Mouse (Mus musculus) gastrocnemius, postnatal 14 days (tissue): ENCODE data around the gene Ldb3. TPM values are rescaled to one million over a fixed set of nuclear protein-coding genes. Genes with fewer than 3 reads are reported as not detected.
A peak's percentile ranks its signal among the peaks of the same experiment; 100 is the strongest.

Source experiments
- DNase-seq: peaks from one replicate; pipeline ENCODE4 v3.0.0; 2021; ENCODE audit warnings: mixed read lengths
- intact Hi-C: fragments of 180-260 bp; cut with DNase I; formaldehyde crosslinking; loops from one replicate; pipeline ENCODE4 v1.15.1; 2025; ENCODE audit warnings: low total_unique reads
- total RNA-seq, 2 experiments: library from RNA; stranded (reverse); gene quantifications; 2 replicates each; pipeline ENCODE4 v1.2.3; 2021

Gene Ldb3
- total RNA-seq, 2 experiments from 2014 or later, result 1,741 to 1,856 TPM

DNA sequence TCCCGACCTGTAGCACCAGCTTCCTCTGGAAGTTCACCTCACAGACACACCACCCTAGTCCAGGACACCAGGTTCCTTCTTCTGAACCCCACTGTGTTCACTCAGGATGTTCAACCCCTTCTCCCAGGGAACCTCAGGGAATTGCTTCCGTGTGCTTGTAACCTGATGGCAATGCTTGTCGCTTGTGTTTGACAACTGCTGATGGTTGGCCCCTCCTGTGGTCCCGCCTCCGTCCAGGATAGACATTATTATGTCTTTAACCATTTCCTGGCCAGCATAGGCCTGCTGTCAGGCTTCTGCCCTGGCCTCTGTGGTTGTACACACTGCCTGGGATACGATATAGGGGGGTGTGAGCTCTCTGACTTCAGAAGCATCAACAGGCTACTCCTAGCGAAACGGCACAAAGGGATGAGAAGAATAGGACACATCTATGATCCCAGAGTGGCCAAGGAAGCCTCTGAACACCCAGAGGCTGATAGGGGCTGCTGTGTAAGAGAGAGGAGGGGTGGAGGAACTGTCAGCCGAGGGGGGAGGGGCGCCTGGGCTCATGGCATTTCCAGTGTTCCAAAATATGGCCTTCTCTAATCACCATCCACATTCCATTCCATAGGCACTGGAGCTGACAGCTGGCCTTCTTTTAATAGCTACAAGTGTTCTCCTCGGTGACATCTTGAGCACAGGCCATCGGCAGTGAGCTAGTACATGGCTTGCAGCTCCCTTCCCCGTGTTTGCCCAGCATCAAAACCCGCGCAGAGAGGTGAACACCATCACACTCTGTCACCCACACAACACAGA, 3.5 kb upstream of the Ldb3 start:
- intact Hi-C loops, result no loop called here
- DNase-seq, result peak; percentile 20

DNA sequence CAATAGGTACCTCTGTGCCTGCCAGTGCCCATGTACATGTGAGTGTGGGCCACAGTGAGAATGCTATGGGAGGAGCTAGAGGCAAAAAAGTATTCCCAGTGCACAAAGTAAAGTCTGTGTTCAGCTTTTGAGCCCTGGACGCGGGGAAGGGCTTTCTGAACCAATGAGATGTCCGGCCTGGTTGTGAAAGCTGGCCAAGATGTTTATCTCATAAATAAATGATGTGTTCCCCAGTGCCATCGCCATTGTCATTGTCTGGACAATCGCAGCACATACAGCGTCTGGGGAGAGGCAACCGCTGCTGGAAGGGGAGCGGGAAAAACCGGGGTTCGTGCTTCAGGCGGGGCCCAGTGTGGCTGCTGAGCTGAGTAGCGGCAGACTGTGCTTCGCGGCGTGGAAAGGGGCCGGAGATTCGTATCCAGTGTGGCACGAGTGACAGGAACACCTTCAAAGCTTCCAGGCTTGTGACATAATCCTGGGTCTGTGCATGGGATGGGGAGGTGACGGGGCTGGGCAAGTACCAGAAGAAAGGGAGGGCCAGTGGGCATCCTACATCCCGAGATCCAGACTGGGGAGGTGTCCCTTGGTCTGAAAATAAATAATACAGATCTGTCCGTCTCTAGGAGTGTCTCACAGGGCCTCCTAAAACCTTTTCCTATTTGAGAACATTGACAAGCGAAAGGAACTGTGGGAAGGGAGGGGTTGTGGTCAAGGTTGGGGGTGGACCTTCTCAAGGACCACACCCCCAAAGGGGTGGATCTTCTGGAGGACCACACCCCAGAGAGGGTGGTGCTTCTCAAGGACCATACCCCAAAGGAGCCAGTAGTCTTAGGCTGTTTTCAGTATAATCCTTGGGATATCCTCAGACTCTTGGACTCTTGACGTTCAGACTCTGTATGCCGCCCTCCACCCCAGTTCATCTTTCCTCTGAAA, 2.5 kb upstream of the Ldb3 start:
- peak; percentile 7 for DNase-seq
- intact Hi-C loops, result no loop called here

DNA sequence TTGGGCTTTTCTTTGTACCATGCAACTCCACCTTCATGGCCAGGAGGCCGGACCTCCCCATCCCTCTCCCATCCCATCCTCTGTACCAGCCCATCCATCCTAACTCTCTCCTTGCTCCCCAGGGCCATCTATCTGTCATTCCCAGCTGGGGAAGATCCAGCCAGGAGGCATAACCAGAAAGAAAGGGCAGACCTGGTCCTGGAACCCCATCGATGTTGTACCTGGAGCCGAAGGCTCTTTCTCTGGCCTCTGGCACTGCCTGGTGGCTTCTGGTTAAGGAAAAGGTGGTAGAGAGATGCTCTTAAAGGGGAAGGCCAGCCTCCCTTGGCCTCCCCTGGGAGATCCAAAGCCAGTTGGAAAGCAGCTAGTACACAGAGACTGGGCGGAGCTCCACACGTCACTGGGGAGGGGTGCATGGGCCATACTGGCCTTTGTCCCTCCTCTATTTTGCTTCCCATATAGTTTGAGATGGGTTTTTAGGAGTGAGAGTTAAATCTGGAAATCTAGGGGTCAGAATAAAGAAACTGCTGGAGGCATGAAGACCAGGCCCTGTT, 1.6 kb upstream of the Ldb3 start:
- intact Hi-C loops, result no loop called here
- peak; percentile 20 for DNase-seq

DNA sequence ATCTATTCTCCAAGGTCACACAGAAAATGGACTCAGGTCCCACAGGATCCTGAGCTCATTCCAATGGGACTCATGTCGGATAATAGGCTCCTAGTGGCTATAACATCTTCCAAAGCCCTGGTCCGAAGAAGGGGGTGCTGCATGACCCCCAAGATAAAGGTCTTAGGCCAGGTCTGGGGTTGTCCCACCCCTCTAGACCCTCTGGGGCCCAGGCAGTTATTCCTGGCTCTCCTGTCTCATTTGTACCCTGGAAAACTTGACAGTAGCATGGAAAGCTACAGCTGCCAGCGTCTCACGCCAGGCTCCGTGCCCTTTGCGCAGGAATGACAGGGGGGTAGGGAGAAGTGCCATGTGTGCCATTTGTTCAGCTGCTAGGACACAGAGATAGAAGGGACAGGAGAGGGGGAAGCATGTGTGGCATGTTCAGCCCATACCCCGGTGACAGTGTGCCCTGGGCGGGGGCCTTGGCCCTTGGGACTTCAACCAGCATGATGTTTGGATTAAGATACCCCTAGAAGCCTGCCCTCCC, 767 bp upstream of the Ldb3 start:
- intact Hi-C loops, result no loop called here
- DNase-seq, result peak; percentile 63

DNA sequence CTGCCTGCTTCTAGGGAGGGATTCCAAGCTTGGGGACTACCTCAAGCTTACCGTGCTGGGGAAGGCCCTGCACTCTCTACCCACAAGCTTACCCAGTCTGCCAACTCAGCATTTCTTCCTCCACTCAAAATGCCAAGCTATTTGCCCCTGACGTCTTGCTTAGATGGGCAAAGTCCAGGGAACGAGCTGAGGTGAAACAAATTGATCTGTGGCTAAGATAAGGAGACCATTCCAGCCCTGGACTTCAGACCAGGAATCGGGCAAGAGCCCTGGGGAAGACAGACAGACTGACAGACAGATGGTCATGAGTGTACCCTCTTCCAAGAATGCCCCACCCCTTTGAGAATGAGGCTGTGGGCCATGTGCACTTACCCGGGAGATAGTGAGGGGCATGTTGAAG, 477 bp downstream of the Ldb3 start:
- no peak for DNase-seq
- intact Hi-C loops, result no loop called here

DNA sequence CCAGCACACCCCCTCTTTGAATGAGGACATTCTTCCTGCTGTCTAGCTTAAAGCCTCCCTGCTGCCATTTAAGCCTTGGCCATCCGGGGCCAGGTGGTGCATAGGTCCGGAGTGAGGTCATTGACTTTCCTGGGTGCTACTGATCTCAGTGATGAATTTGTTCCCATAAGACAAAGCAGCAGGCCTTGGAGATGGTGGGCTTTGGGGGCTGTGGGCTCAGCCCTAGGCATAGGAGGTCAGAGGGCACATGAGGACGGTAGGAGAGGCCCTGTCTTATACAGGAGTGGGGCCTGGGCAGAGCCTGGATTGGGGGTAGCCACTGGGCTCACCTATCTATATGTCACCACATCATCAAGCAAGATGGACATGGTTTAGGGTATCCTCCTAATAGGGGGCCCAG, 1.6 kb downstream of the Ldb3 start:
- intact Hi-C loops, result no loop called here
- no peak for DNase-seq

DNA sequence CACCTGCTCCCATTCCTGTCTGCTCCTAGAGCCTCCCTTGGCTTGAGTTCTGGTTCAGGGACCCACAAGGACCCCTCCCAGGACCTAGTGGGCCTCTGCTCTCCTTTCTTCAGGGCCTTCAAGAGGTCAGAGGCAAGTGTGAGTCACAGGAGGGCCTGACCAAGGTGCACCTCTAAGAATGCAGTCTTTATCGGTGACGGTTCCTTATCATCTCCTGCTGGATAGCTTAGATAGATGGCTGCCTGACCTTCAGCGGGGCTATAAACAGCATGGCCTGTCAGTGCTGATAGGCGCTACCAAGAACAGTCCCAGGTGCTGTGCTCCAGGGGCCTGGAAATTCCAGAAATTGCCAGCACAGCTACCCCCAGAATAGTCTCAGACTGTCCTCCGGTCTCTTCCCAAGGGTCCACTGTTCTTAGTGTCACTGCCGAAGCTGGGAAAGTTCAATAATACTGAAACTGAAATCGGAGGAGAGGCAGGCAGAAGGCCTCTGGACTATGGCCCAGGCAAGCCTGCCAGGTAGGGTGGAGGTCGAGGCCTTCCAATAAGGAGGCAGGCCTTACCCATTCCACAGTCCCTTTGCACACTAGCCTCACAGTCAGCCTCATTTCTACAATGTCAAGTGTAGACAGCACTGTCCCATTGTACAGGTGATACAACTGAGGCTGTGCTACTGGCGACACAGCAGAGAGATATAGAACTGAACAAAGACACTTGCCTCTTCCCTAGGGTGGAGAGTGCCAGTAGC, 3.0 kb downstream of the Ldb3 start:
- intact Hi-C loops, result no loop called here
- DNase-seq, result peak; percentile 55

DNA sequence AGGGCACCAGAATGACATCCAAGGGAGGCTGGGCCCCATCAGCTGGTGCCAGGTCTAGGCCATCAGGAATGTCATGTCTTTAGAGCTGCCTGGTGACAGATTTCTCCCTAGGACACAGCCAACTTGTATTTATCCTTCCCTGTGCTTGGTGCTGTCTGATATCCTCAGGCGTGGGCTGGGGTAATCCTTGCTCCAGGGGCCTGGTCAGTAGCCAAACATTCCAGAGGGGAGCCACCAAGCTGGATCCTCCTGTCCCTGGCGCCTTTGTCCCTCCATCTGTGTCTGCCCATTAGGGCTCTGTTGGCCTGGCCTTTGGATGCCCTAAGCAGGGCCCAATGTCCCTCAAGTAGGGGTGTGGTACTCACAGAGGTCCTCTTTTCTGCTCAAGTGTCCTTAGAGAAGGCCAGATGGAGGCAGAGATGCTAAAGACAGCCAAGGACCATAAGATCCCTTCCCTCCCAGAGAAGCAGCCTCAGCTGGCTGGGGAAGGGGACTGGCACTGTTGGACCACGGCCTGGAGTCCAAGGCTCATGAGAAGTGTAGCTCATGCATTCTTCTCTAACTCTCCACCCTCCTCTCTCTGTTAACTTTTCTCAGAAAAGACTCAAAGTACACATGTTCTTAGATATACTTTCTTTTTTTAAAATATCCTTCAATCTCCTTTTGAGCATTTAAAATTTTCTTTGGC, 5.6 kb downstream of the Ldb3 start:
- peak; percentile 68 for DNase-seq

DNA sequence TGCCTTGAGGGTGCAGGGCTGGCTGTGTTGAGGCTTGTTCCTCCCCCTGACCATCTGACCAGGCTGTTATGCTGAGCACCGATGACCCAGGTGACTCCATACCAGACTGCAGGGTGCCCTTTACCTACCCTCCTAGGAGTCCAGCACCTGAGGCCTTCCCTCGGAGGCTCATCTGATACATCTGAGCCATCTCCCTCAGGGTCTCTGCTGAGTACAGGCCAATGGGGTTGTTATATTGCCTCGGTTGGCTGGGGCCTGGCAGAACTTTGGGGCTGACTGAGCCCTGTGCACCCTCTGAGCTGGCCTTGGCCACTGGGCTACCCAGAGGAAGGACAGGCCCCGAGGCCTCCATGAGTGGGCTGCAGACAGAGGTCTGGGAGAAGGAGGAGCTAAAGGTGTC, 11.6 kb downstream of the Ldb3 start:
- intact Hi-C loops, result no loop called here
- no peak for DNase-seq

More for the DNA sequence above, 5.6 kb downstream of the Ldb3 start:
- intact Hi-C loops, result no loop called here

DNA sequence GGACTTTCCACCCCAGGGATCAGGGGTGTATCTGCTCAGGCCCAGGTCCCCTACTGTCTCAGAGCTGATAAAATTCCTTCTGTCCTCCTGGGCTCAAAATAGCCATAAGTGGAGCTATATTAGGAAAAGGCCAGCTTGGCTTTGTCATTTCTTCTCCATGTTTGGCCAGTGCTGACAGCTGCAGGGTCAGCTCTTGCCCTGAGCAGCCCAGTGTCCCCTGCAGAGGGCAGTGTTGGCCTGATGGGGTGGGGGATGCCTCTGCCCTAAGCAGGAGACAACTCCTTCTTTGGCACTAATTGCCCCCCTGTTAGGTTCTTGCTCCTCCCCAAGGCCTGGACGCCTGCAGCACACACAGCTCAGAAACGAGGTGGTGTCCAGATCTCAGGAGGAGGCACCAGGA, 14.4 kb downstream of the Ldb3 start:
- DNase-seq, result peak; percentile 80
- intact Hi-C loops, result no loop called here

DNA sequence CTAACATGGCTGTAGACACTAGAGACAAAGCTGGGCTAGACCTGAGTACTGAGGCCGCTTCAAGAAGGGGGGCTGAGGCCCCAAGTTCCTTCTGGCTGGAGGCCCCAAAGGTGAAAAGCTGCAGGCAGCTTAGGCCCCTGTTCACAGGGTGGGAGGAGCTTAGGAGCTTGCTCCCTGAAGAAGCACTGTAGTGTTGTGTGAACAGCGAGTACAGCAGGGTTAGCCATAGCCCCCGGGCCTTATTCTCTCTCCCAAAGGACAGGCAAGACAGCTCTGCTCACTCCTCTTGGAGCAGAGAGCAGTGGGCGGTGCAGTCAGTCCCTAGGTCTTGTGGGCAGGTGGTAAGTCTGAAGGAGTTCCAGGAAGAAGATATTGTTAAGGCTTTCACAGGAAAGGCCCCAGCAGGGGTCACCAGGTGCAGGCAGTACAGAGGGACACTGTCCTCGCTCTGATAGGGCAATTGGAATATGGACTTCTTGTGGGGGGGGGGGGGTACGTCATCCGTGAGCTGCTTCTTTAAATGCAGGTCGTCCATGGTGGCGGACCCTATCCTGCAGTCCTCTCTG, 15.1 kb downstream of the Ldb3 start:
- no peak for DNase-seq
- intact Hi-C loops, result no loop called here

DNA sequence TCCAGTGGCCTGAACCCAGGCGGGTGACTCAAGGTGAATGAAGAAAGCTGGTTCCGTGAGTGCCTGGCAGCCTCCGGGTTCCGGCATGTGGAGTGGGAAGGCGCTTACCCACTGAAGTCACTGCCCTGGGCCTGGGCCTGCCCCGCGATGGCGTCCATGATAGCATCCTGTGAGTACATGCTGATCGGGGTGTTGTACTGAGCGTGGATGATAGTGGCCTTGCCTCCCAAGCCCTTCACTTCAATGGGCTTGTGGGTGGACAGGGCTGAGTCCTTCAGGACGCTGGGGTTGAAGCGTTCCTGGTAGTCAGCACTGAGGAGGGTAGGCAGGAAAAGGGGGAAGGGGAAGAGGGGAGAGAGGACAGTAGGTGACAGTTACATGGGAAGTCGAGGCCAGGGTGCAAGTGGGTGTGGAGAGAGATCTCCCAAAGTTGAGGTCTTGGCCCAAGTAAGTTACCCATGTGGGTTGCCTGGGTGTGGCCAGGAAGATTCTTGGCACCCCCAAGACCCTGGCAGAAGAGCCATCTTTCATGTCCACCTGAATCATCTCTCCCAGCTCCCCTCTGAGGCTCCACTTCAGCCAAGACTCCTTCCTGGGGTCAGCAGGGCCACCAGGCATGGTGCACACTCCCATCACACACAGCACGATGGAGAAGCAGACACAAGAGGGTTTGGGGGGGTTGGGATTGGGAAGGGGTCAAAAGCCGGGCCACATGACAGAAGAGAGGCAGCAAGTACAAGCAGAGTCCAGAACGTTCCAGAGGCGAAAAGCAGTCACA, 16.7 kb downstream of the Ldb3 start:
- DNase-seq, result no peak
- intact Hi-C loops, result no loop called here

DNA sequence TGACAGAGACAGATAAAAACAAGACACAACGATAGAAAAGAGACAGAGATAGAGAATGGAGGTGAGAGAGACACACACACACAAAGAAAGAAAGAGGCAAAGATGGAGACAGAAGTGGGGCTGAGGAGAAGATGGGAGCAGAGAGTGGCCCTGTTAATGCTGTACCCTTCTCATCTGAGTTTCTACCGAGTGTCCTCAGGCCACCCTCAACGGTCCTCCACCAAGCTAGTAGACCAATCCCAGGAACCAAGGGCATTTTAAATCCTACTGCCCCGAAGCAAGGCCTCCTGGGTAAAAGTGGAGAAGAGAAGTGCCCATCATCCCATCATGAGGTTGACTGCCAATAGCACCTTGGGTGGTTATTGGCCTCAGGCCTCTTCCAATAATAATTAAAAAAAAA, 17.6 kb downstream of the Ldb3 start:
- intact Hi-C loops, result no loop called here
- no peak for DNase-seq

DNA sequence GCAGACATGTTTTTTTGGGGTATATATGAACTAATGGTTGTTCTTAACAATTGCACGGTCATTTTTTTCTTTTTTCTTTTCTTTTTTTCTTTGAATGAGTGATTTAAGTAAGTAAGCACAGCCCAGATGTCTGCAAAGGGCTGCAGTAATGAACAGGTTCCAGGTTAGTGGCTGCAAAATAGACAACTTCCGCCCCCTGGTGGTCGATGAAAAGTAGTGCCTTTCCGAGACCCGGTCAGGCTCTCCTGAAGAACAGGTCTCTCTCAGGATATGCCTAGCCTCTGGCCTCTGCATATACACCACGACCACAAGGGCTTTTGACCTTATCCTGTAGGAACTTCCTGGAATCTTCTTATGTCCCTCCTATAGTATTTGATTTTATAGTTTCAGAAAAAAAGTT, 18.2 kb downstream of the Ldb3 start:
- intact Hi-C loops, result no loop called here
- peak; percentile 75 for DNase-seq

DNA sequence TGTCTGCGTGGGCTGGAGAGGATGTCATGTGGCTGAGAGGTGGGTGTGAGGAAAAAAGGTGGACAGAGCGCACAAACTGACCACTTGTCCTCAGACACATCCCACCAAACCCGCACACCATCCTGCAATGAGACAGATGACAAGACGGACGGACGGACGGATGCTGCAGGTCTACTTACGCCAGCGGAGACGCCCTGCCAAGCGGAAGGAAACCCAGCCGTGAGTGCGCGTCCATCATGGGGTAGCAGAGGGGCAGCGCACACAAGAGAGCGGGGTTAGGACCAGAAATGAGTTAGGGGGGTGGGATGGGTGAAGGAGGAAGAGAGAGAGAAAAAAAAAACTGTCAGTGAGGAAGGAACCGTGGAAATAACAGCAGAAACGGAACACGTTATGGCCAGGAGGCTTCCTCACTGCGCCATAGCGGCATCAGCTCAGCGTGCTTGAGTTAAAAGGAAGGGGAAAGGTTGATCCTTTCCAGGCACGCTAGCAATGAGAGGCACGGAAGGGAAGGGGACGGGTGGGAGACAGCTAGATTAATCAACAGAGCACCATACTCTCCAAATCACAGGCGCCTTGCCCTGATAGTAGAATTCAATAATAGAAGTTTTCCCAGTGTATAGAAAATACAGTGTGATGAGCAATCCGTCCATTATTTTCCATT, 18.8 kb downstream of the Ldb3 start:
- no peak for DNase-seq
- intact Hi-C loops, result no loop called here

DNA sequence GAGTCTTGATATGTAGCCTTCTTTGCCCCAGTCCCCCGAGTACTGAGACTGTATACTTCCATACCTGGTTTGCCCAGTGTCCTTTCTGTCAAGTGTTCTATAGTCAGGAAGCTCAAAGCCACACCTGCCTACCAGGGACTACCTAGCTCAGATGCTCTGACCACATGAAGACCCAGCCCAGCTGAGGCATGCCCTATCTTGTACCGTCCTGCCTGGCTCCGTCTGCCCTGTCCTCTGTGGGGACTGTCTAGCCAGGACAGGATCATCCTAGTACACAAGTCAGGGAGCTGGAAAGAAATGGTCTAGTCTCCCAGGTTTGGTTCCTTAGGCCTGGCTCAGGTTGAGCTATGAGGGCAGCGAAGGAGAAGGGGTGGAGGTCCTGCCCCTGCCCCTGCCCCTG, 19.9 kb downstream of the Ldb3 start:
- intact Hi-C loops, result no loop called here
- no peak for DNase-seq

DNA sequence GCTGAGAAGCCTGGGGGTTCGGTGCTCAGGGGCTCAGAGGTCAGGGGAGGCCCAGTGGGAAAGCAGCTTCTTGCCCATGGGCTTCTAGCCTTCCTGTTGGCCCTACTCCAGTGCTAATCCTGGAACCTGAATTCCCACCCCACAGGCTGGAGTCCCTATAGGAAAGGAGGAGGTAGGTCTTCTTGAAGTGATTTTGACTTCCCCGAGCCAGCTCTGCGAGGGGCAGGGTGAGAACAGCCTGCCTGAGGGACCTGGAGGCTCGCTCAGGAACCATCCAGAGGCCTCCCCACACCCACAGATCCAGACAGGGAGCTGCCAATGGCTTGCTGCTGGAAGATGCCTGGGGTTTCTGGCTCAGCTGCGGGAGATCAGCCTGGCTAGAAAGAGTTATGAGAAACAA, 20.8 kb downstream of the Ldb3 start:
- DNase-seq, result no peak
- intact Hi-C loops, result no loop called here
